In genomic region chr3:92238736-92239135, GRCm38 (mm10) we compare ENCODE assay signal across 35 mouse cellular contexts. TPM values are rescaled to one million over a fixed set of nuclear protein-coding genes. Genes with fewer than 3 reads are reported as not detected.
"Had no signal": no experiment of that assay in that cellular context is flagged by ENCODE, and none has a peak within 500 bp of the region (broad histone marks: within the 10 kb centered on the region; RNA-seq: fewer than 3 reads in every experiment).

No protein-coding gene starts in this region.

RNA-seq across cellular contexts. Expression of gene Sprr2a2, which starts 23.0 kb away (rescaled TPM):
- total RNA-seq: left cerebral cortex, adult 2 months; left cerebral cortex, adult 8-10 months; left cerebral cortex, postnatal 10 days; left cerebral cortex, postnatal 14 days; left cerebral cortex, postnatal 25 days; left cerebral cortex, postnatal 36 days; left cerebral cortex, postnatal 4 days; liver, adult 2 months; megakaryocyte progenitor cell, adult 5-6 weeks; megakaryocyte, adult 5-6 weeks; megakaryocyte-erythroid progenitor cell, adult 5-6 weeks; monocyte, adult 5-6 weeks had no signal
- polyA plus RNA-seq: limb, embryonic 10.5 days; limb, embryonic 11.5 days; liver, embryonic 12.5 days; macrophage; midbrain, embryonic 10.5 days; midbrain, embryonic 11.5 days; midbrain, embryonic 12.5 days; midbrain, embryonic 13.5 days; midbrain, embryonic 14.5 days; midbrain, embryonic 15.5 days; midbrain, postnatal 0 days; neural tube, embryonic 12.5 days had no signal

RNA-seq across cellular contexts. Expression of gene Sprr2a1, which starts 23.1 kb away (rescaled TPM):
- total RNA-seq: left cerebral cortex, adult 2 months; left cerebral cortex, adult 8-10 months; left cerebral cortex, postnatal 10 days; left cerebral cortex, postnatal 14 days; left cerebral cortex, postnatal 25 days; left cerebral cortex, postnatal 36 days; left cerebral cortex, postnatal 4 days; liver, adult 2 months; megakaryocyte progenitor cell, adult 5-6 weeks; megakaryocyte, adult 5-6 weeks; megakaryocyte-erythroid progenitor cell, adult 5-6 weeks; midbrain, postnatal 0 days; monocyte, adult 5-6 weeks had no signal
- polyA plus RNA-seq: limb, embryonic 10.5 days; limb, embryonic 11.5 days; liver, adult 2 months; liver, embryonic 11.5 days; liver, embryonic 13.5 days; liver, embryonic 14.5 days; liver, embryonic 15.5 days; liver, postnatal 0 days; lung, embryonic 14.5 days; lung, embryonic 16.5 days; macrophage; midbrain, embryonic 10.5 days; midbrain, embryonic 11.5 days; midbrain, embryonic 12.5 days; midbrain, embryonic 13.5 days; midbrain, embryonic 14.5 days; midbrain, embryonic 15.5 days; midbrain, embryonic 16.5 days; midbrain, postnatal 0 days; myocyte; neural tube, embryonic 11.5 days; neural tube, embryonic 12.5 days had no signal

RNA-seq across cellular contexts. Expression of gene Sprr2a3, which starts 46.5 kb away (rescaled TPM):
- total RNA-seq: left cerebral cortex, adult 2 months; left cerebral cortex, adult 8-10 months; left cerebral cortex, postnatal 10 days; left cerebral cortex, postnatal 14 days; left cerebral cortex, postnatal 25 days; left cerebral cortex, postnatal 36 days; left cerebral cortex, postnatal 4 days; liver, adult 2 months; megakaryocyte progenitor cell, adult 5-6 weeks; megakaryocyte, adult 5-6 weeks; megakaryocyte-erythroid progenitor cell, adult 5-6 weeks; midbrain, postnatal 0 days; monocyte, adult 5-6 weeks had no signal
- polyA plus RNA-seq: limb, embryonic 10.5 days; limb, embryonic 11.5 days; liver, embryonic 11.5 days; liver, embryonic 12.5 days; liver, embryonic 13.5 days; liver, embryonic 14.5 days; liver, embryonic 15.5 days; liver, postnatal 0 days; lung, embryonic 14.5 days; lung, postnatal 0 days; macrophage; midbrain, embryonic 10.5 days; midbrain, embryonic 11.5 days; midbrain, embryonic 12.5 days; midbrain, embryonic 13.5 days; midbrain, embryonic 14.5 days; midbrain, embryonic 15.5 days; midbrain, embryonic 16.5 days; midbrain, postnatal 0 days; neural tube, embryonic 11.5 days; neural tube, embryonic 12.5 days had no signal
